Mouse (Mus musculus) cerebral cortex, adult 2 months (tissue): Measurements from ENCODE around the gene Trpm3.

Experiments used
- WGBS: fragments of 180-500 bp; shearing (Covaris S2); methylation state at CpG from one replicate; pipeline ENCODE4 v1.1.7; 2018; 5-methylcytosine and 5-hydroxymethylcytosine counted together

Gene Trpm3

GRCm38 (mm10) chr19:22930368-22930834, 791.6 kb downstream of the Trpm3 start:
- 25% methylated on average over 7 of the region's 7 CpGs for WGBS

- WGBS = 42% methylated on average over 6 of the region's 6 CpGs
These were observed 792.2 kb downstream of the Trpm3 start for GRCm38 (mm10) chr19:22931006-22931405.

- WGBS = 55% methylated on average over 3 of the region's 3 CpGs
These were observed 796.2 kb downstream of the Trpm3 start for GRCm38 (mm10) chr19:22935067-22935466.

- WGBS = 51% methylated on average over 14 of the region's 14 CpGs
These were observed 800.2 kb downstream of the Trpm3 start for GRCm38 (mm10) chr19:22938848-22939724.

- 50% methylated on average over 5 of the region's 5 CpGs for WGBS
These were observed 801.0 kb downstream of the Trpm3 start for GRCm38 (mm10) chr19:22939836-22940235.

DNA sequence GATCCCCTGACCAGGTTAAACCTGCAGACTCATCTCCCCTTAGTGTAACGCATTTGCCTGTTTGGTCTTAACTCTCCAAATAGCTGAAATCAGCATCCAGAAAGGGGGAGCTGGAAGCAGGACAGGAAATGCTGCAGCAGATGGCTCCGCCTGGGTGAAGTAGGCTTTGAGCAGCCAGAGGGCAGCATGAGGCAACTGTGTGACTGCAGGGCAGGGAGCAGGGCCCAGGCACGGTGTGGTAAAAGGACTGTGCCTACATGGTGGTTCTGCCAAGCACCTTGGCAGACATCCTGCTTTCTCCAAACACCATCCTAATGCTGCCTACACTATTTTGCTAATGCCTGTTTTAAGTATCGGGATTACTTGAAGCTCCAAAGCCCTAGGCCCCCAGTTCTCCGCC, 801.6 kb downstream of the Trpm3 start:
- 25% methylated on average over 5 of the region's 5 CpGs for WGBS

GRCm38 (mm10) chr19:22940956-22941355, 802.1 kb downstream of the Trpm3 start:
- WGBS = 84% methylated on average over 9 of the region's 9 CpGs

DNA sequence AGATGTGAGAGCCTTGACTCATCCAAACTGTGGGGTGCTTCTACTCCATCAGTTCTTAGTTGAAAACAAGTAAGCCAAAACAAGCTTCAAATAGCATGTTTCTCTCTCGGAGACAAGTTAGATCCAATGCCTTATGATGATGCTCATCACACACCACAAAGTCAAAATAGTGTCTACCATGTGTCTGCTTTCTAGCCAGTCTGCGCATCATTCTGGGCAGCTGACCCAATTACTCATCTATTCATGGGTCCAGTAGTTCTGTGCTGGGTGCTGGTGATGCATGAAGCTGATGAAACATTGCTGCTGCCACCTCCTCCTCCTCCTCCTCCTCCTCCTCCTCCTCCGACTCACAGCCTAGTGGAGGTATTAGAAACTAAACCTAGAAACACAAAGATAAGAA, 813.6 kb downstream of the Trpm3 start:
- 40% methylated on average over 3 of the region's 3 CpGs for WGBS

GRCm38 (mm10) chr19:22953191-22953590, 814.3 kb downstream of the Trpm3 start:
- WGBS = 79% methylated on average over 4 of the region's 4 CpGs

DNA sequence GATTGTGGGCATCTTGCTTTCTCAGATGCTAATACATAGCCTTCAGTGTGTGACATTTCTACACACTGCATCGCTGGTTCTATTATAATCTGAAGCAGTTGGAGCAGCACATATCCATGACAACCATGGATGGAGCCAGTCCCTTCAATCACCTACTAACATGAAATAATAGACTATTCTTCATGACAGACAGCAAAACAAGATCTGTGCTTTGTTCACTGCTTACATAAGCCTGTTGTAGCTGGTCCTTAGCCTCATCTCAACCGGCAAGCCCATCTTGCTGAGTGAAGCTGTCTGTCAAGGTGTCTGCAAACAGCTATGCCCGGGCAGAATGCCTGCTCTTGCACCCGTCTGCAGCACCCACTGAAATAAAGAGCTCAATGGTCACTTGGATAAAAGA, 819.6 kb downstream of the Trpm3 start:
- 27% methylated on average over 4 of the region's 4 CpGs for WGBS

- WGBS = 66% methylated on average over 14 of the region's 14 CpGs
These were observed 821.8 kb downstream of the Trpm3 start for GRCm38 (mm10) chr19:22960450-22961265.

- WGBS = 53% methylated on average over 12 of the region's 12 CpGs
These were observed 823.3 kb downstream of the Trpm3 start for GRCm38 (mm10) chr19:22962001-22962708.

- 61% methylated on average over 8 of the region's 8 CpGs for WGBS
These were observed 823.9 kb downstream of the Trpm3 start for GRCm38 (mm10) chr19:22962731-22963130.

GRCm38 (mm10) chr19:22963726-22964398, 825.0 kb downstream of the Trpm3 start:
- 52% methylated on average over 6 of the region's 6 CpGs for WGBS

DNA sequence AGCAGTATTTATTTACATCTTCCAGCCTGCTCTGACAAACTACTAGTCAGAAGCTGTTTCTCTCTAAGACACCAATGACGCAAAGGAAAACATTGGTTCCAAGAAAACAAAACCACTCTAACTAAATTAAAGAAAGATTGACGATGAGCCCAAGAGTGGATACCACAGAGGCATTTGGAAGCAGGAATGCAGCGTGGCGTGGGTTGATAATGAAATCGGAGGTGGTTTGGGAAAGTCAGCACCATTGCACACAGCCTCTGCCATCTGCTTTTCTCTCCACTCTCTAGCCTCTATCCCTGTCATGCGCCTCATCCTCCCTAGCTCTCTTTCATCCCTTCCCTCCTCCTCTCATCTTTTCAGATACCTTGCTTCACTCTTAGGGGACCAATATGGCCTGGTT, 826.6 kb downstream of the Trpm3 start:
- 52% methylated on average over 6 of the region's 6 CpGs for WGBS

GRCm38 (mm10) chr19:22973294-22973693, 834.4 kb downstream of the Trpm3 start:
- 45% methylated on average over 3 of the region's 3 CpGs for WGBS

GRCm38 (mm10) chr19:22973727-22974126, 834.9 kb downstream of the Trpm3 start:
- WGBS = 57% methylated on average over 5 of the region's 5 CpGs

GRCm38 (mm10) chr19:22975801-22976200, 837.0 kb downstream of the Trpm3 start:
- WGBS = 96% methylated on average over 5 of the region's 5 CpGs

- 26% methylated on average over 5 of the region's 5 CpGs for WGBS
These were observed 838.7 kb downstream of the Trpm3 start for GRCm38 (mm10) chr19:22977508-22977907.

- WGBS = 72% methylated on average over 7 of the region's 7 CpGs
These were observed 839.9 kb downstream of the Trpm3 start for GRCm38 (mm10) chr19:22978763-22979162.

DNA sequence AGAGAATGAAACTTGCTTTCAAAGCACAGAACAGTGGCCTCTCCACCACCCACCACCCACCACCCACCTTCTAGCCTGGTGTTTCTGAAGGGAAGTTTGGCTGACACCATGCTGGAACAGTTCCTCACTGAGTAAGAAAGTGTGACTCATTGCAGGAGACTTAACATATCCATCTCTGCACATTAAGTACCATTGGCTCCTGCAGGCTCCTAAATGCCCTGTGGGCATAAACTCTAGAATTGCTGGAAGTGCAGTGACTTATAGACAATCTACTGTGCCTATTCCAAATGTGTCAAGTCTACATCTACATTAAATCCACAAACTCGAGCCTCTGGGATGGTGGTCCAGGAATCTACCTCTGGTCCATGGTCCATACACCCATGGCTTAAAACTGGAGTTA, 840.3 kb downstream of the Trpm3 start:
- 57% methylated on average over 1 of the region's 1 CpGs for WGBS
